Mouse (Mus musculus) frontal cortex, adult 2 months (tissue): ENCODE measurements at regions not wholly inside any gene's neighbourhood (a gene's known extent, or its start where the extent isn't known, plus 50 kb on each side); places are given as distances from the start of the nearest gene placed in this dataset.

Experiments
- DNase-seq, 2 experiments: peaks; one replicate each; pipeline ENCODE4 v3.0.0; 2022; ENCODE audit warnings: low spot score in 1 of 2; ENCODE audit errors: extremely low spot score in 1 of 2

GRCm38 (mm10) chr3:151332688-151333452, 104.8 kb upstream of the Adgrl4 start:
- no peak for DNase-seq

- DNase-seq: no peak
These were observed 103.8 kb upstream of the Adgrl4 start for GRCm38 (mm10) chr3:151333867-151334341.

- no peak for DNase-seq
These were observed 86.1 kb upstream of the Adgrl4 start for GRCm38 (mm10) chr3:151351481-151352090.

GRCm38 (mm10) chr3:151366302-151366701, 71.4 kb upstream of the Adgrl4 start:
- no peak for DNase-seq

GRCm38 (mm10) chr3:151366707-151367306, 70.9 kb upstream of the Adgrl4 start:
- no peak for DNase-seq

GRCm38 (mm10) chr3:151383326-151384019, 54.2 kb upstream of the Adgrl4 start:
- no peak for DNase-seq

GRCm38 (mm10) chr3:151384850-151385249, 52.8 kb upstream of the Adgrl4 start:
- no peak for DNase-seq

GRCm38 (mm10) chr3:151386103-151386502, 51.6 kb upstream of the Adgrl4 start:
- DNase-seq: no peak
